Mouse (Mus musculus): ENCODE measurements around the gene Alyref.

DNA sequence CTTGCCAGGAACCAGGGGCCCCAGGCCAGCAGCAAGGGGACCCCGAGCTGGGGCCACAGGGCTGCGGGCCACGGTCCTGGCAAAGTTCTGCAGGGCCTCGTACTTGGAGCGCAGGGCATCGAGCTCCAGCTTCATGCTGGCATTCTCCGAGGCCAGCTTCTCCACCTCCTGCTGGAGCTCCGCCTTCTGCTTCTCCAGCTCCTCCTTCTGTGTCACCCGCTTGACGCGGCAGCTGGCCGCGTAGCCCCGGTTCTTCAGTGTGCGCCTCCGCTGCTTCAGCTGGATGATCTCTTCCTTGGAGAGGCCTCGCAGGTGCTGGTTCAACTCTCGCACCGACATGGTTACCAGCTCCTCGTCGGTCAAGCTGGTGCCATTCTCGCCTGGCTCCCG is 31.2 kb upstream of the Alyref start:
- no peak for TF ChIP-seq GATA1 (IDR thresholded peaks at IDR 0.05; ENCODE audit: low read length)
- TF ChIP-seq TAL1 (IDR thresholded peaks at IDR 0.05; ENCODE audit: low read length), result no peak

Measured in erythroblast, embryonic 14.5 days (primary cell).